Mouse (Mus musculus) kidney, adult 9 months (tissue): ENCODE data around the gene Ddah1.
A peak's percentile ranks its signal among the peaks of the same experiment; 100 is the strongest.

ENCODE experiments used
- DNase-seq: peaks from one replicate; pipeline ENCODE4 v3.0.0; 2022

Gene Ddah1

GRCm38 (mm10) chr3:145922019-145922854 is 163.8 kb downstream of the Ddah1 start, which contains the start of gene Bcl10:
Gene Bcl10, plus strand, starts transcription at chr3:145922804.
- DNase-seq, result no peak

- no peak for DNase-seq
Measured at GRCm38 (mm10) chr3:145922971-145923370, 164.5 kb downstream of the Ddah1 start.

DNA sequence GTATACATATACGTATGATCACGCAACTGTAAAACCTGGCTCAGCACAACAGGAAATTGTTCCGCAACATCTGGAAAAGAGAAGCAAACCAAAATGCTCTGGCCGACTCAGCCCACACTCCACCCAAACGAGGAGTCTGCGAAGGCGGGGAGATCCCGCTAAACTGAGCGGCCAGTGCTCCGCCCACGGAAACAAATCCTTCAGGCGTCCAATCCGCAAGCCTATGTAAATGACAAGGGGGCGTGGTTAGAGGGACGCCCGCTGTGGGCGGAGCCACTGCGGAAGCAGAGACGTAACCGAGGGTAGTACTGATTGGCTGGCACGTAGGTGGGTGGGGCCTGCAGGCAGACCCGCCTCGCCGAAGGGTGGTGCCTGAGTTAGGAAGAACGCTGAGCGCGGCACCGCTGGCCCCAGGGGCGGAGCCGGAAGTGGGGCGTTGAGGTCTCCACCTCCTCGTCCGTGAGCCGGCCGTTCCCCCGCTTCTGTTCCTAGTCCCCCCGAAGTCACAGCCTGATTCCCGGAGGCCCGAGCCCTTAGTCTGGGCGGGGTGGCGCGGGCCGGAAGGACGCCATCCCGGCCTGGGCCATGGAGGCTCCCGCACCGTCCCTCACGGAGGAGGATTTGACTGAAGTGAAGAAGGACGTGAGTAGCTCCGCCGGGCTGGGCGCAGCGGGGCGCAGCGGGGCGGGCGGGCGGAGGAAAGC is 165.6 kb downstream of the Ddah1 start:
- DNase-seq, result peak; percentile 99

DNA sequence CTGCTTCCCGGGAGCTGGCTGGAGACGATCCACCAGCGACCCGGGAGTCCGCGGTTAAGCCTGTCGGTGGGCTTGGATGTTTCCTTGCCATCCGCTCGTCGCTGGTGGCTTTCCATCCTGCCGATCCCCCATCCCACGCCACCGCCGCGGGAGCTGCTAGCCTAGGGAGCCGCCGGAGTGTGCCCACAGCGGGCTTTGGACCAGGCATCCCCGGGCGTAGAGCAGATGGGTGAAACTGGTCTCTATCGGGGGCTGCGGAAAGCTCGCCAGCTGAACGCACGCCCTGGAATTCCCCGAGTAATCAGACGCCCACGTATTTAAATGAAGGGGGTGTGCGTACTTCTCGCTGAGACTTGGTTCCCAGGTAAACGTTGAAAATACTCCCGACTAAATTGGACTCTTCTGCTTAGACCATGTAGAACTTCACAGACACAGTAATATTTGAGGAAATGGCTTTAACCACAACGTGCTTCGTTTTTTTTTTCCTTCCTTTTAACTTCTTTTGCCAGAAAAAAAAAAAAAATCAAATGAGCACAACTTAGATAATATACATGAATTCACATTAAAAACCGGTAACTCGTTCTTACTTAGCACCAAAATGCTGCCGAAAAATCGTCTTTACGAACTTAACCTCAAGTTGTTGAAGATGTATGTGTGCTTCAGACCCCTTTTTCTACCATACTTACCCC is 166.3 kb downstream of the Ddah1 start:
- DNase-seq, result peak; percentile 56

- no peak for DNase-seq
Measured at GRCm38 (mm10) chr3:145925506-145925905, 167.0 kb downstream of the Ddah1 start.

DNA sequence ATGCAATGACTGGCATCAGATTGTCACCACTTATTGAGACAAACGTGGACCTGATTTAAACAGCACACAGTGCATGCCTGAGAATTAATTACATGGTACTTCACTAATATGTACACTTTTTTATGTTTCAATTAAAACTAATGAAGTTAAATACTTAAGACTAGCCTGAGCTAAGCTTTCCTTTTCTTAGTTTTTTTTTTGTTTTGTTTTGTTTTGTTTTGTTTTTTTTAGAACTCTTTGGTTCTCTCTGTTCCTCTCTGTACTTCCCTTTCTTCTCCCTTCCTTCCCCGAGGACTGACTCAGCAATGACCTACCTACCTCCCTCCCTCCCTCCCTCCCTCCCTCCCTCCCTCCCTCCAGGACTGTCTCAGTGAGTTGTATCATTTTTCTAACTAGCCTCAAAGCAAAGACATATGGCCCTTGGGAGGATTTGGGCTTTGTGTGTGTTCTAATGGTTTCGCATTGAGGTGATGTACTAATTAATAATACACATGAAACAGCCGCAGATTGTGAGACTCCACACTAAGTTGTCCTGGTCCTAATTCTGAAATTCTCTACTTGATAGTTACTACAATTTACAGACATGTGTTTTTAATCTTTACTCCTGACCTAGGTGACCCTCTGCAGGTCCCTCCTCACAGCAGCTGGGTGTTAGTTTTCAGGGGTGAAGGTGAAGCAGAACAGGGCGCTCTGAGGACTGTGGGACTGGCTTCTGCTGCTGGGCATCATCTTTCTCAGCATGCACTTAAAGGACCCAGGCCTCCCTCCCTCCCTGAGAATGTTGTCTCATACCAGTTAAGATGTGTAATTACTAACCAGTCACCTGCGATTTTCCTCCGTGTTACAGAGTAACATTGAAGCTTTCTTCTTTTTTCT is 171.3 kb downstream of the Ddah1 start:
- no peak for DNase-seq

GRCm38 (mm10) chr3:145933845-145934244 is 175.4 kb downstream of the Ddah1 start:
- no peak for DNase-seq

GRCm38 (mm10) chr3:145937505-145938404 is 179.3 kb downstream of the Ddah1 start, which contains the start of gene 2410004B18Rik:
Gene 2410004B18Rik, plus strand, starts transcription at chr3:145938014.
- DNase-seq, result peak; percentile 93

- no peak for DNase-seq
Measured at GRCm38 (mm10) chr3:145938405-145939349, 180.2 kb downstream of the Ddah1 start.

GRCm38 (mm10) chr3:145939402-145939801 is 180.9 kb downstream of the Ddah1 start:
- DNase-seq, result no peak

GRCm38 (mm10) chr3:145939971-145940370 is 181.5 kb downstream of the Ddah1 start:
- DNase-seq, result no peak

- DNase-seq, result peak; percentile 85
Measured at GRCm38 (mm10) chr3:145941971-145942370, 183.5 kb downstream of the Ddah1 start.
